Mouse (Mus musculus) kidney, embryonic 14.5 days (tissue): Measurements from ENCODE around the gene Jph2. TPM values are rescaled to one million over a fixed set of nuclear protein-coding genes. Genes with fewer than 3 reads are reported as not detected.

ENCODE experiments used
- ATAC-seq: fragments of 200-750 bp; cut with Nextera tagmentation; 2 replicates; pipeline ENCODE4 v1.8.0; 2017; ENCODE audit warnings: moderate number of reproducible peaks, mild to moderate bottlenecking, moderate TSS enrichment, moderate library complexity; ENCODE audit not compliant: low FRiP score, low TSS enrichment
- H3K27ac ChIP-seq: fragments of 300-500 bp; sonication (generic); 2 replicates; pipeline ENCODE4 v1.5.1; 2014; ENCODE audit warnings: low read depth, mild to moderate bottlenecking, low read length, moderate library complexity, mixed read lengths
- H3K27me3 ChIP-seq: fragments of 300-500 bp; sonication (generic); 2 replicates; pipeline ENCODE4 v1.6.1; 2014; ENCODE audit warnings: mild to moderate bottlenecking, low read length; ENCODE audit not compliant: control insufficient read depth, insufficient read depth
- H3K36me3 ChIP-seq: fragments of 300-500 bp; sonication (generic); 2 replicates; pipeline ENCODE4 v1.6.1; 2014; ENCODE audit warnings: low read length, mixed read lengths; ENCODE audit not compliant: control insufficient read depth, insufficient read depth
- H3K4me1 ChIP-seq: fragments of 300-500 bp; sonication (generic); 2 replicates; pipeline ENCODE4 v1.6.1; 2014; ENCODE audit warnings: low read length, mixed read lengths; ENCODE audit not compliant: control insufficient read depth, insufficient read depth
- H3K4me2 ChIP-seq: fragments of 300-500 bp; sonication (generic); replicated peaks from 2 replicates; pipeline ENCODE4 v1.6.1; 2014; ENCODE audit warnings: low read depth, mild to moderate bottlenecking, low read length
- H3K4me3 ChIP-seq: fragments of 300-500 bp; sonication (generic); 2 replicates; pipeline ENCODE4 v1.5.1; 2014; ENCODE audit warnings: mild to moderate bottlenecking, low read length
- H3K9ac ChIP-seq: fragments of 300-500 bp; sonication (generic); 2 replicates; pipeline ENCODE4 v1.6.1; 2014; ENCODE audit warnings: low read depth, mild to moderate bottlenecking, low read length, moderate library complexity
- H3K9me3 ChIP-seq: fragments of 300-500 bp; sonication (generic); 2 replicates; pipeline ENCODE4 v1.6.1; 2016; ENCODE audit warnings: low read length; ENCODE audit not compliant: control insufficient read depth
- WGBS: fragments of 180-500 bp; shearing (Covaris S2); extraction: QIAGEN DNeasy Blood & Tissue Kit; methylation state at CpG from one replicate; pipeline ENCODE4 v1.1.7; 2014; 5-methylcytosine and 5-hydroxymethylcytosine counted together
- polyA plus RNA-seq: library from polyadenylated mRNA; unstranded; fragments of >200 nt; fragmentation: Nextera tagmentation; extraction: Ambion mirVana; gene quantifications from 2 replicates; pipeline ENCODE4 v1.2.1, GENCODE M21; 2014

Gene Jph2
- polyA plus RNA-seq, 1 experiment from 2014 or later = 1.0 TPM

DNA sequence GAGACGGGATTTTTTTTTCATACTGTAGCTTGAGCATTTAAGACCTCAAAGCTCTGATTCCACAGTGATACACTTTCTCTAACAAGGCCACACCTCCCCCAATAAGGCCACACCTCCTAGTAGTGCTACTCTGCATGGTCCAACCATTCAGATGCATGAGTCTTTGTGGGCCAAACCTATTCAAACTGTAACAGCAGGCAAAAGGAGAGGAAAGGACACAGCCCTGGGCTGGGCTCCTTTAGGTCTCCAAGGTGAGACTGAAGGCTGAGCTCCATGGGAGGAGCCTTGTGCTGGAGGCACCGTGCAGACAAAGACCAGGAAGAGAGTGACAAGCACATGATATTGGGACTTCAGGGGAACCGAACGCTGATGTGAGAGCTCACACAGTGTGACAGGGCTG lies 80.5 kb downstream of the Jph2 start:
- H3K27ac ChIP-seq = no peak overlapping the region
- H3K4me1 ChIP-seq = no peaks in the 10 kb centered on the region
- WGBS = 75% methylated on average over 4 of the region's 4 CpGs
- no peak for ATAC-seq
- no peaks in the 10 kb centered on the region for H3K27me3 ChIP-seq
- H3K4me2 ChIP-seq = no peak overlapping the region
- H3K36me3 ChIP-seq = no peaks in the 10 kb centered on the region
- H3K9me3 ChIP-seq = no peaks in the 10 kb centered on the region
- H3K4me3 ChIP-seq = no peak overlapping the region
- H3K9ac ChIP-seq = no peak overlapping the region

GRCm38 (mm10) chr2:163310163-163310688 lies 87.6 kb downstream of the Jph2 start:
- no peaks in the 10 kb centered on the region for H3K27me3 ChIP-seq

DNA sequence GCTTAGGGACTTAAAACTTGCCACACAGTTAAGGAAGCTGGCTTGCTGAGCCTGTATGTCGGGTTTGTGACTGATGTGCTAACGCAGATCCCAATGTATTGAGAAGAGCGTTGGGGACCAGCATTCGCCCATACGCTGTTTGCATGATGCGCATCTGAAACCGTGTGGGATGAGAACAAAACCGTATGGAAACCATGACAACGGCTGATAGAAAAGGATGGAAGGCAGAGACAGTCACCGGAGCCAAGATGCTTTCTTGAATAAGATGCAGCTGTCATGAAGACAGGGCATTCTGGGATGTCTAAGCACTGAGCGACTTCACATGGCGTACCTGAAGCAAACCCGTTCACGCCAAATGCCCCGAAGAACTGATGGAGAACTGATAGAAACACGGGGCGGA lies 88.4 kb downstream of the Jph2 start:
- H3K27me3 ChIP-seq = no peaks in the 10 kb centered on the region
- no peak overlapping the region for H3K4me3 ChIP-seq
- no peak overlapping the region for H3K27ac ChIP-seq
- H3K4me2 ChIP-seq = no peak overlapping the region
- no peak for ATAC-seq
- WGBS = 94% methylated on average over 17 of the region's 17 CpGs
- H3K9me3 ChIP-seq = no peaks in the 10 kb centered on the region
- no peak overlapping the region for H3K9ac ChIP-seq
- H3K4me1 ChIP-seq = no peaks in the 10 kb centered on the region
- H3K36me3 ChIP-seq = no peaks in the 10 kb centered on the region

More at GRCm38 (mm10) chr2:163310163-163310688, 87.6 kb downstream of the Jph2 start:
- Histone ChIP-seq H3K4me3 (no peak overlapping the region), H3K4me2 (no peak overlapping the region), H3K36me3 (no peaks in the 10 kb centered on the region), H3K27ac (no peak overlapping the region), H3K4me1 (no peaks in the 10 kb centered on the region), H3K9me3 (no peaks in the 10 kb centered on the region), H3K9ac (no peak overlapping the region)
- no peak for ATAC-seq
- WGBS = 79% methylated on average over 11 of the region's 11 CpGs

DNA sequence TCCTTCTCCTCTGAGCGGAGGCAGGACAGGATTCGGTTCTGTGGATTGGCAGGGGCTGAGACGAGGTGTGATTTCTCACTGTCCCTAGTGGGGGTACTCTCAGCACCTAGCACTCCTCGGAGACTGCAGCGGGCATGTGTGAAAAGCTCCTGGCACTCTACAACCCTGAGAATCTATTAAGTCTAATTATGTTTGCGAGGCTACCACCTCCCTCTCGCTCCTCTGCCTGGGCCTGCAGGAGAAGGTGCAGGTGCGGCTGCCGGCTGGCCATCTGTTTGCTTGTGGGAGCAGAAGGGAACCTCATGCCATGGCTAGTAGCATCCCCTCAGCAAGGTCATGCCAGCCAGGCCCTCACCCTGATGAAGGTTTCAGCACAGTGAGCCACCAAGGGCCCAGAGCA lies 94.8 kb downstream of the Jph2 start:
- H3K4me1 ChIP-seq = no peaks in the 10 kb centered on the region
- 22% methylated on average over 9 of the region's 9 CpGs for WGBS
- H3K36me3 ChIP-seq = no peaks in the 10 kb centered on the region
- no peak for ATAC-seq
- no peak overlapping the region for H3K9ac ChIP-seq
- no peaks in the 10 kb centered on the region for H3K9me3 ChIP-seq
- no peak overlapping the region for H3K27ac ChIP-seq
- no peak overlapping the region for H3K4me3 ChIP-seq
- H3K27me3 ChIP-seq = peaks cover 26% of the 10 kb centered on the region
- H3K4me2 ChIP-seq = no peak overlapping the region

DNA sequence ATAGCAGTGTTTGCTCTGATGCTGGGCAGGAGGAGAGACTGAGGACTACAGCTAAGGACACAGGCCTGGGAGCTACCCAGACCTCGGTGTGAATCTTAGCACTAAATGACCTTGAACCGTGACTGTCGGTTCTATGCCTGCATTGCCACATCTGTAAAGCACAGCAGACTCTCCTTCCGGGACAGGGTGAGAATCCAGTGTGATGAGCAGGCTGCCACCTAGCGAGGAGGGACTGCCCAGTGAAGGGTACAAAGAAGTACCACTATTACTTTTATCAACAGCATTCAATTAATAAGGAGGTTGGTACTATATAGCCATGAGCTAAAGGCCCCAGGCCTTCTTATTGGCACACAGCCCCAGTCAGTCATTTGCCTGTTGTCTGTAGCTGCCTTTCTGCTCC lies 96.2 kb downstream of the Jph2 start:
- Histone ChIP-seq H3K4me1 (no peaks in the 10 kb centered on the region), H3K9me3 (no peaks in the 10 kb centered on the region), H3K27me3 (peaks cover 31% of the 10 kb centered on the region), H3K4me2 (no peak overlapping the region), H3K4me3 (no peak overlapping the region), H3K36me3 (no peaks in the 10 kb centered on the region), H3K27ac (no peak overlapping the region), H3K9ac (no peak overlapping the region)
- 32% methylated on average over 5 of the region's 5 CpGs for WGBS
- ATAC-seq = no peak

DNA sequence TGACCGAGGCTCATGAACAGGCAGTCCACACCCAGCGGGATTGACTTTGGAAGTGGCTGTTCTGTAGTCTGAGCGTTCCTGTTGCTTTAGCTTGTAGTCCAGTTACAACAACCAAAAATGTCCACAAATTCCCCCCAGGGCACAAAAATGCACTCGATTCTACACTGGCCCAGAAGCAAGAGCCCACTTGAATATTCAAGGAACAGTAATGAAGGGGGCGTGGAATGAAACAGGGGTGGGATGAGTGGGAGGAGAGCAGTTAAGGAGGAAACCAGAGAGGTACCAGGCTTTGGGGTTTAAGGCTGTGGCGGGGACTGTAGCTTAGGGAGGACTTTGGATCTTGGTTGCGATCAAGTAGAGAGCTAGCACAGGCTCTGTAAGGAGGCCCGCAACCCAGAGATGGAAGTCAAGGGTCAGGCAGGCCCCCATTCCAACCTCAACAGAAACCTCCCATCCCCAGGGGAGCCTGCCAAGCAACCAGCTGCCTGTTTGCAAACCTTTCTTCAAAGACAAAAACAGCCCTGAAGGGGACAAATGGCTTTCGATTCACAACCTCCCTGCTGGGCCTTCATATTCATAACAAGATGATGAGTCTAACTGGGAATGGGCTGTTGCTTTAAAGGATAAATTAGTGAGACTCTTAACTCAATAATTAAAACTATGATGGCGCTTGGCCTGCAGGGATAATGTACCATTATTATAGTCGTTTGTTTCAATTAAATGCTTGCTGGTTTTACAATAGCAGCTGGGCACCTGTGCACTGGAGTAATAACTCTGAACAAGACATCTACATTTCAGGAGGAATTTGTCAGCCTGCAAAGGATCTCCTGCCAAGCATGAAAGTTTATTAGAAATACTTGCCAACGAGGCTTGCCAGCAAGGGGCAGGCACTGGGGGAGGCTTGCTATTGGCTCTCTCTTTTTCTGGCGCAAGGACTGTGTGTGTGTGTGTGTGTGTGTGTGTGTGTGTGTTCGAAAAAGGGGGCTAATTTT lies 97.4 kb downstream of the Jph2 start:
- 35% methylated on average over 14 of the region's 14 CpGs for WGBS
- H3K4me2 ChIP-seq = no peak overlapping the region
- no peaks in the 10 kb centered on the region for H3K36me3 ChIP-seq
- 0 out of 2 replicates have a peak, but pooled peaks cover 4% of the 10 kb centered on the region for H3K4me1 ChIP-seq
- H3K9me3 ChIP-seq = no peaks in the 10 kb centered on the region
- H3K27ac ChIP-seq = no peak overlapping the region
- no peak overlapping the region for H3K9ac ChIP-seq
- H3K27me3 ChIP-seq = peaks cover 39% of the 10 kb centered on the region
- no peak for ATAC-seq
- no peak overlapping the region for H3K4me3 ChIP-seq

DNA sequence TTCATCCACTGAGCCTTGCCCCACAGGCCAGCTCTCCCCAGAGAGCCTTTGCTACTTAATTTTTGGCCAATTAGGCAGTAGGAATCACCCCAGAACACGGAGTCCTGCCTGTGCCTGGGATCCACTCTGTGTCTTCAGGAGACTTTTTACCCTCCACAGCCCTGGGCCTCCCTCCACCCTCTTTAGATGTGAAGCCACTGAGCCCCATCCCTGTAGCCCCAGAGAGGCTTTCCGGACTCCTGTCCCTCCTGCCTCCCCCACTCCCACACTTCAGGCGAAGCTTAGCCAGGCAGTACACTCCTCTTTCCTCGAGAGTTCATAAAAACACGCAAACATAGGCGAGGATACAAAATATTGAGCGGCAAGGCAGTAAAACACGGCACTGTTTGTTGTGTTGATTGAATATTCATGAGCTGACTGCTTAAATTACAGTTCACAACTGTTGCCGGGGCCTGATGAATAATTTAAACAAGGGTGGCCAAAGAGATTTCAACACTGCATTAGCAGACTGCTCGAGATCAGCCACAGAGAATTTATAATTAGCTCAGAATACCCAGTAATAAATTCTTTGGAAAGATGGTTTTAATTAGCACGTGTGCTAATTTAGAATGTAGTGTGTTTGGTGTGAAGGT lies 100.7 kb downstream of the Jph2 start:
- Histone ChIP-seq H3K36me3 (no peaks in the 10 kb centered on the region), H3K9me3 (no peaks in the 10 kb centered on the region), H3K9ac (no peak overlapping the region), H3K4me2 (no peak overlapping the region), H3K27me3 (peaks cover 50% of the 10 kb centered on the region), H3K27ac (no peak overlapping the region), H3K4me3 (no peak overlapping the region), H3K4me1 (0 out of 2 replicates have a peak, but pooled peaks cover 6% of the 10 kb centered on the region)
- 44% methylated on average over 11 of the region's 11 CpGs for WGBS
- no peak for ATAC-seq

GRCm38 (mm10) chr2:163288881-163289379 lies 108.9 kb downstream of the Jph2 start:
- no peak overlapping the region for H3K27ac ChIP-seq

More at GRCm38 (mm10) chr2:163288881-163289379, 108.9 kb downstream of the Jph2 start:
- Histone ChIP-seq H3K4me2 (peak overlapping the region; percentile 29; the same call in 1 of the 2 replicates), H3K4me3 (no peak overlapping the region), H3K4me1 (peaks cover 17% of the 10 kb centered on the region), H3K27me3 (peaks cover 70% of the 10 kb centered on the region), H3K9ac (no peak overlapping the region), H3K36me3 (no peaks in the 10 kb centered on the region), H3K9me3 (no peaks in the 10 kb centered on the region)
- under 1% methylated on average over 21 of the region's 21 CpGs for WGBS
- ATAC-seq = peak; percentile 86
